Mouse (Mus musculus) midbrain, postnatal 0 days (tissue): ENCODE data around the gene Camkk1. TPM values are rescaled to one million over a fixed set of nuclear protein-coding genes. Genes with fewer than 3 reads are reported as not detected.

Source experiments
- ATAC-seq: fragments of 200-750 bp; cut with Nextera tagmentation; 2 replicates; pipeline ENCODE4 v1.8.0; 2017; ENCODE audit warnings: moderate number of reproducible peaks, mild to moderate bottlenecking, moderate TSS enrichment, moderate library complexity; ENCODE audit not compliant: low FRiP score
- DNase-seq: peaks from one replicate; pipeline ENCODE4 v3.0.0-alpha.2; 2015; ENCODE audit warnings: low spot score
- H3K27ac ChIP-seq: fragments of 300-500 bp; sonication (generic); 2 replicates; pipeline ENCODE4 v1.5.1; 2014; ENCODE audit warnings: low read depth, mild to moderate bottlenecking, low read length, mixed read lengths
- H3K27me3 ChIP-seq: fragments of 300-500 bp; sonication (generic); 2 replicates; pipeline ENCODE4 v1.6.1; 2014; ENCODE audit warnings: low read length, control low read depth, mixed read lengths; ENCODE audit not compliant: insufficient read depth
- H3K36me3 ChIP-seq: fragments of 300-500 bp; sonication (generic); 2 replicates; pipeline ENCODE4 v1.6.1; 2014; ENCODE audit warnings: low read length, control low read depth, mixed read lengths; ENCODE audit not compliant: insufficient read depth
- H3K4me1 ChIP-seq: fragments of 300-500 bp; sonication (generic); 2 replicates; pipeline ENCODE4 v1.6.1; 2014; ENCODE audit warnings: mild to moderate bottlenecking, control low read depth, antibody characterized with exemption, low read length, mixed read lengths; ENCODE audit not compliant: insufficient read depth
- H3K4me2 ChIP-seq: fragments of 300-500 bp; sonication (generic); 2 replicates; pipeline ENCODE4 v1.6.1; 2014; ENCODE audit warnings: low read depth, mild to moderate bottlenecking, low read length, mixed read lengths; ENCODE audit not compliant: poor library complexity, severe bottlenecking
- H3K4me3 ChIP-seq: fragments of 300-500 bp; sonication (generic); 2 replicates; pipeline ENCODE4 v1.5.1; 2014; ENCODE audit warnings: low read depth, mild to moderate bottlenecking, low read length, moderate library complexity
- H3K9ac ChIP-seq: fragments of 300-500 bp; sonication (generic); replicated peaks from 2 replicates; pipeline ENCODE4 v1.6.1; 2014; ENCODE audit warnings: mild to moderate bottlenecking, low read length, moderate library complexity, mixed read lengths; ENCODE audit not compliant: poor library complexity, severe bottlenecking
- H3K9me3 ChIP-seq: fragments of 300-500 bp; sonication (generic); 2 replicates; pipeline ENCODE4 v1.6.1; 2016; ENCODE audit warnings: low read length, control low read depth
- CTCF ChIP-seq: IDR thresholded peaks from 2 replicates; pipeline ENCODE4 v1.5.1; 2016; ENCODE audit warnings: antibody characterized with exemption, mild to moderate bottlenecking
- WGBS: fragments of 180-500 bp; shearing (Covaris S2); extraction: QIAGEN DNeasy Blood & Tissue Kit; methylation state at CpG from one replicate; pipeline ENCODE4 v1.1.7; 2014; 5-methylcytosine and 5-hydroxymethylcytosine counted together
- polyA plus RNA-seq: library from polyadenylated mRNA; unstranded; fragments of >200 nt; fragmentation: Nextera tagmentation; extraction: Ambion mirVana; gene quantifications from 2 replicates; pipeline ENCODE4 v1.2.1, GENCODE M21; 2015
- total RNA-seq: library from RNA; depleted of rRNA; stranded (reverse); fragments of >200 nt; gene quantifications from 2 replicates; pipeline ENCODE4 v1.2.3, GENCODE M21; 2014

Gene Camkk1
- total and polyA plus RNA-seq, 2 experiments from 2014 or later: 26.7 to 27.7 TPM

DNA sequence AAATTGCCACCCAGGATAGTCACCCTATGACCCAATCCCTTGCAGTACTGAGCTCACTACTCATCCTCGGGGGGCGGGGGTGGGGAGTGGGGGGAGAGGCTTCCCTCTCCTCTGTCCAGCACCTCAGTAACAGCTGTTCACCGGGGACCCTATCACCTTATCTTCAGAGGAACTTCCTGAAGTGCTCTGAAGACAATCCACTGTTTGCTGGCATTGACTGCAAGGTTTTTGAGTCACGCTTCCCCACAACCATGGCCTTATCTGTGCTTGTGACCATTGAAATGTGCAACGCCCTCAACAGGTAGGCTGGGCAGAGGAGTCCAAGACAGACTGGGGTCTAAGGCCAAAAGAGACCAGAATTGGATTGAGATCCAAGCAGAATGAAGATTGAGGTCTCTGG, 31.0 kb upstream of the Camkk1 start:
- ATAC-seq (no peak), DNase-seq (no peak)
- Histone ChIP-seq H3K36me3 (no peaks in the 10 kb centered on the region), H3K27me3 (no peaks in the 10 kb centered on the region), H3K4me3 (no peak overlapping the region), H3K4me1 (no peaks in the 10 kb centered on the region), H3K9me3 (no peaks in the 10 kb centered on the region), H3K4me2 (no peak overlapping the region), H3K9ac (no peak overlapping the region), H3K27ac (no peak overlapping the region)
- WGBS: 80% methylated on average over 5 of the region's 5 CpGs
- no peak for TF ChIP-seq CTCF

DNA sequence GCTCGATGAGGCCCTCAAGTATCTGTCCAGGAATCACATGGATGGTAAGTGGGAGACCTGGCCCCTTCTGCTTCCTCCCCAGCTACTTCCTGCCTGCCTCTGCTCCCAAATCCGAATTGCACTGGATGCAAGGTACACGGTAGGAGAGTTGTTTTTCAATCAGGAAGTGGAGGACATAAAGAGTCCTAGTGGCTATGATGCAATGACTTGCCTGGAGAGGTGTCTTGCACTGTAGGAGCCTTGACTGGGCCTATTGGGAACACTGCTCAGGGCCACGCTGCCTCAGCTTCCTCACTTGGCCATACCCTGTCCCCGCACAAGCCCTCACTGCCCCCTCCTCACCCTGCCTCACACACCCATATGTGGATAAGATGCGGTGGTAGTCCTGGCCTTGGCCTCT, 29.8 kb upstream of the Camkk1 start:
- H3K36me3 ChIP-seq: no peaks in the 10 kb centered on the region
- no peak overlapping the region for H3K4me2 ChIP-seq
- no peak overlapping the region for H3K27ac ChIP-seq
- DNase-seq (no peak), ATAC-seq (no peak)
- H3K9ac ChIP-seq: no peak overlapping the region
- no peaks in the 10 kb centered on the region for H3K4me1 ChIP-seq
- no peak overlapping the region for H3K4me3 ChIP-seq
- no peaks in the 10 kb centered on the region for H3K9me3 ChIP-seq
- WGBS: 91% methylated on average over 6 of the region's 6 CpGs
- no peaks in the 10 kb centered on the region for H3K27me3 ChIP-seq
- no peak for TF ChIP-seq CTCF

DNA sequence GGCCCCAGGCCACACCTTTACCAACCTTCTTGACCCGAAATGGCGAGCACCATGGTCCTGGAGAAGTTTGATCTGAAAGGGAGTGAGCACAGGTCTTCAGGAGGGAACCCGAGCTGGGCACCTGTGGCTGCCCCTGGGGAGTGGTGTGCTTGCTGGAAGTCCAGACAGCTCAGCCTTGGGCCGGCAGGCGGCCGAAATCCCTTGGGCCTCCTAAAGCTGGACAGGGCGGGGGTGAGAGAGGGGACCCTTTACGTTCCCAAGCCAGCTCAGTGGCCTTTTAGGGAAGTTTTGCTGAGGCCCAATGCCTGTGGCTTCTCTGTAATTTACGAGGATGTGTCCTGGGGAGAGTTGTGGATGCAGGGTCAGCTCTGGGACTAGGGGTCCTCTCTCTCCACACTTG, 28.1 kb upstream of the Camkk1 start:
- Histone ChIP-seq H3K9me3 (no peaks in the 10 kb centered on the region), H3K36me3 (no peaks in the 10 kb centered on the region), H3K4me3 (no peak overlapping the region), H3K27me3 (no peaks in the 10 kb centered on the region), H3K27ac (no peak overlapping the region), H3K4me1 (no peaks in the 10 kb centered on the region), H3K4me2 (no peak overlapping the region), H3K9ac (no peak overlapping the region)
- 87% methylated on average over 9 of the region's 9 CpGs for WGBS
- no peak for TF ChIP-seq CTCF
- ATAC-seq: no peak
- DNase-seq: no peak

DNA sequence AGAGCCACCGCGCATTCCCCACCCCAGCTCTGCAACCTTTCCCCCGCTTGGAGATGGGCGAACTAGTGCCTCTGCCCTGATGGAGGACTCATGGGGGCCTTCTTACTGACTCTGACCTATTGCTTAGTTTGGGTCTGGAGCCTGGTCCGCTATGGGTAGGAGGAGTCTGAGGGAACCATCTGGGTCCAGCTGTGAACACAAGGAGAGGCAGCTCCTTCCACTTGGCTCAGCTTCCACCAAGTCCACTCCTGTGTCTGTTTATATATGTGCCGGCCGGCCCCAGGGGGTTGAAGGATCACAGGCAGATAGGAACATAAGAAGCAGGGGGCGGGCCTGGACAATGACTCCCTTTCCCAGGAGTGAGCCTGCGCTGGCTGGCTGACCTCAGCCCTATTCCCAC, 26.8 kb upstream of the Camkk1 start:
- Histone ChIP-seq H3K36me3 (no peaks in the 10 kb centered on the region), H3K27ac (no peak overlapping the region), H3K4me2 (no peak overlapping the region), H3K9me3 (no peaks in the 10 kb centered on the region), H3K9ac (no peak overlapping the region), H3K27me3 (no peaks in the 10 kb centered on the region), H3K4me1 (no peaks in the 10 kb centered on the region), H3K4me3 (no peak overlapping the region)
- ATAC-seq (no peak), DNase-seq (no peak)
- TF ChIP-seq CTCF: no peak
- 68% methylated on average over 9 of the region's 9 CpGs for WGBS

DNA sequence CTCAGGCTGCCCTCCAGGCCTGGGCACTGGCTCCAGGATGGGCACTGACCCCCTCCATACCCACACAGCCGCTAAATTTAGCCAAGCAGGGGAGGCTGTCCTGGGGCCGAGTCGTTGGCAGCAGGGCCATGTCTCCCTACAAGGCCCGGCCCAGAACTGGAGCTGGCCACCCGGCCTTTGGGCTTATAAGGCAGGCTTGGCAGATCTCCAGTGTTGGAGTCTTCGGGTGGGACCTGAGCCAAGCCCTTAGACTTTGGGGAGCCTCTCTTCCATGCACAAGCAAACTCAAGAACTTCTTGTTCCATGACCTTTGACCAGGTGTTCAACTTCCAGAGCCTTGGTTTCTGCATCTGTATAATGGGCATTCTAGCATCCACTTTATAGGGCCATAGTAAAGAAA, 22.5 kb upstream of the Camkk1 start:
- Histone ChIP-seq H3K4me2 (no peak overlapping the region), H3K4me3 (no peak overlapping the region)
- WGBS: 89% methylated on average over 6 of the region's 6 CpGs

DNA sequence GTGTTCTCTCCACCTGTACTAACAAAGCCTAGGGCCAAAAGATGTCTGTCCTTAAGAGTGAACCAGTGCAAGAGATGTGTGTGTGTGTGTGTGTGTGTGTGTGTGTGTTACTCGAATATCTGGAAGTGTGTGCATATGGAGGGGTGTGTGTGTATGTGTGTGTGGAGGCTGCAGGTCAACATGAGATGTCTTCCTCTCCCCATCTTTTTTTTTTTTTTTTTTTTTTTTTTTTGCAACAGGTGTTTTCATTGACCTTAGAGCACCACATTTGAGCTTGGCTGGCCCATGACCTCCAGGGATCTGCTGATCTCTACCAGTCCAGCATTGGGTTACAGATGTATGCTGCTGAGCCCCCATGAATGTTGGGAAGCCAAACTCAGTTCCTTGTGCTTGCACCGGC, 22.0 kb upstream of the Camkk1 start:
- H3K9ac ChIP-seq: no peak overlapping the region
- TF ChIP-seq CTCF: no peak
- no peak for ATAC-seq

More for the DNA sequence above, 22.5 kb upstream of the Camkk1 start:
- no peak for TF ChIP-seq CTCF
- no peaks in the 10 kb centered on the region for H3K9me3 ChIP-seq
- ATAC-seq (no peak), DNase-seq (no peak)
- H3K27me3 ChIP-seq: no peaks in the 10 kb centered on the region
- H3K4me1 ChIP-seq: no peaks in the 10 kb centered on the region
- no peak overlapping the region for H3K9ac ChIP-seq
- no peak overlapping the region for H3K27ac ChIP-seq
- H3K36me3 ChIP-seq: no peaks in the 10 kb centered on the region

More for the DNA sequence above, 22.0 kb upstream of the Camkk1 start:
- Histone ChIP-seq H3K4me3 (no peak overlapping the region), H3K9me3 (no peaks in the 10 kb centered on the region), H3K27me3 (no peaks in the 10 kb centered on the region), H3K4me2 (no peak overlapping the region), H3K27ac (no peak overlapping the region), H3K4me1 (no peaks in the 10 kb centered on the region), H3K36me3 (no peaks in the 10 kb centered on the region)
- DNase-seq: no peak
- WGBS: 80% methylated on average over 2 of the region's 2 CpGs
